ENCODE assay signal across 8 mouse cellular contexts in genomic region chr14:105397467-105397866, GRCm38 (mm10).
DNase-seq lines count a peak whose midpoint lies in the region; ATAC-seq lines count a peak whose summit lies in the region.

No protein-coding gene starts in this region.

- ATAC-seq in erythroid progenitor cell, adult 5-6 weeks (replicated peaks; ENCODE audit: low FRiP score, poor library complexity, severe bottlenecking): no peak

- no peaks in the 10 kb centered on the region for H3K9me3 ChIP-seq in hindbrain, embryonic 10.5 days

- peaks cover 3% of the 10 kb centered on the region; the same call in 1 of the 2 replicates for H3K4me1 ChIP-seq in hindbrain, embryonic 10.5 days (replicated peaks)

- no peak overlapping the region; the same call in 1 of the 2 replicates for H3K27ac ChIP-seq in hindbrain, embryonic 10.5 days

- no peak overlapping the region for H3K4me3 ChIP-seq in hindbrain, embryonic 10.5 days

- peak; percentile 75 for DNase-seq in NIH3T3 (ENCODE audit: low read depth)
- DNase-seq in cerebellum, adult 18-20 months: peak; percentile 73 to 80
- peak; percentile 28 to 90 for DNase-seq in frontal cortex, adult 2 months (ENCODE audit: extremely low spot score in 1 of 2, low spot score in 1 of 2)
- peak; percentile 81 for DNase-seq in hindbrain, embryonic 10.5 days (ENCODE audit: low spot score)
- DNase-seq in layer of hippocampus, adult 9-11 months: peak; percentile 55
- peak; percentile 81 for DNase-seq in lung, postnatal 25 days (ENCODE audit: low spot score)
- DNase-seq in right cerebral cortex, adult 2 months (ENCODE audit: low spot score in 2 of 2): peak; percentile 67 to 78

- no peaks in the 10 kb centered on the region for H3K36me3 ChIP-seq in hindbrain, embryonic 10.5 days

- H3K27me3 ChIP-seq in hindbrain, embryonic 10.5 days (ENCODE audit: insufficient read depth, poor library complexity, severe bottlenecking): no peaks in the 10 kb centered on the region

- WGBS in hindbrain, embryonic 10.5 days: 34% methylated on average over 8 of the region's 8 CpGs
